Mouse (Mus musculus) hindbrain, embryonic 16.5 days (tissue): ENCODE measurements around the gene Opn4. TPM values are rescaled to one million over a fixed set of nuclear protein-coding genes. Genes with fewer than 3 reads are reported as not detected.

Experiments
- ATAC-seq: fragments of 200-750 bp; cut with Nextera tagmentation; 2 replicates; pipeline ENCODE4 v1.8.0; 2017; ENCODE audit warnings: moderate TSS enrichment, moderate library complexity
- H3K27ac ChIP-seq: fragments of 300-500 bp; sonication (generic); 2 replicates; pipeline ENCODE4 v1.5.1; 2014; ENCODE audit warnings: low read depth, mild to moderate bottlenecking, control low read depth, low read length, moderate library complexity
- H3K27me3 ChIP-seq: fragments of 300-500 bp; sonication (generic); replicated peaks from 2 replicates; pipeline ENCODE4 v1.6.1; 2014; ENCODE audit warnings: low read length; ENCODE audit not compliant: control insufficient read depth, insufficient read depth
- H3K36me3 ChIP-seq: fragments of 300-500 bp; sonication (generic); 2 replicates; pipeline ENCODE4 v1.6.1; 2014; ENCODE audit warnings: mild to moderate bottlenecking, low read length, moderate library complexity, mixed read lengths; ENCODE audit not compliant: control insufficient read depth, insufficient read depth
- H3K4me1 ChIP-seq: fragments of 300-500 bp; sonication (generic); 2 replicates; pipeline ENCODE4 v1.6.1; 2014; ENCODE audit warnings: low read depth, low read length; ENCODE audit not compliant: control insufficient read depth, insufficient read depth
- H3K4me2 ChIP-seq: fragments of 300-500 bp; sonication (generic); 2 replicates; pipeline ENCODE4 v1.6.1; 2014; ENCODE audit warnings: mild to moderate bottlenecking, low read length, control low read depth, moderate library complexity
- H3K4me3 ChIP-seq: fragments of 300-500 bp; sonication (generic); 2 replicates; pipeline ENCODE4 v1.5.1; 2014; ENCODE audit warnings: mild to moderate bottlenecking, low read length, control low read depth, moderate library complexity
- H3K9ac ChIP-seq: fragments of 300-500 bp; sonication (generic); 2 replicates; pipeline ENCODE4 v1.6.1; 2014; ENCODE audit warnings: low read depth, mild to moderate bottlenecking, control low read depth, low read length, moderate library complexity
- H3K9me3 ChIP-seq: fragments of 300-500 bp; sonication (generic); 2 replicates; pipeline ENCODE4 v1.6.1; 2014; ENCODE audit warnings: mild to moderate bottlenecking, low read length, moderate library complexity; ENCODE audit not compliant: control insufficient read depth
- WGBS: fragments of 180-500 bp; shearing (Covaris S2); extraction: QIAGEN DNeasy Blood & Tissue Kit; methylation state at CpG from one replicate; pipeline ENCODE4 v1.1.7; 2014; 5-methylcytosine and 5-hydroxymethylcytosine counted together
- polyA plus RNA-seq: library from polyadenylated mRNA; unstranded; fragments of >200 nt; fragmentation: Nextera tagmentation; extraction: Ambion mirVana; gene quantifications from 2 replicates; pipeline ENCODE4 v1.2.1, GENCODE M21; 2015

The Opn4 gene
- polyA plus RNA-seq, 1 experiment from 2014 or later, result not detected

DNA sequence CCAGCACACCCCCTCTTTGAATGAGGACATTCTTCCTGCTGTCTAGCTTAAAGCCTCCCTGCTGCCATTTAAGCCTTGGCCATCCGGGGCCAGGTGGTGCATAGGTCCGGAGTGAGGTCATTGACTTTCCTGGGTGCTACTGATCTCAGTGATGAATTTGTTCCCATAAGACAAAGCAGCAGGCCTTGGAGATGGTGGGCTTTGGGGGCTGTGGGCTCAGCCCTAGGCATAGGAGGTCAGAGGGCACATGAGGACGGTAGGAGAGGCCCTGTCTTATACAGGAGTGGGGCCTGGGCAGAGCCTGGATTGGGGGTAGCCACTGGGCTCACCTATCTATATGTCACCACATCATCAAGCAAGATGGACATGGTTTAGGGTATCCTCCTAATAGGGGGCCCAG, 13.1 kb downstream of the Opn4 start:
- 89% methylated on average over 3 of the region's 3 CpGs for WGBS
- no peak overlapping the region for H3K9ac ChIP-seq
- H3K36me3 ChIP-seq, result no peaks in the 10 kb centered on the region
- ATAC-seq, result no peak
- H3K27ac ChIP-seq, result no peak overlapping the region
- H3K9me3 ChIP-seq, result no peaks in the 10 kb centered on the region
- H3K4me2 ChIP-seq, result no peak overlapping the region
- H3K4me1 ChIP-seq, result no peaks in the 10 kb centered on the region
- H3K4me3 ChIP-seq, result no peak overlapping the region
- H3K27me3 ChIP-seq, result no peaks in the 10 kb centered on the region

DNA sequence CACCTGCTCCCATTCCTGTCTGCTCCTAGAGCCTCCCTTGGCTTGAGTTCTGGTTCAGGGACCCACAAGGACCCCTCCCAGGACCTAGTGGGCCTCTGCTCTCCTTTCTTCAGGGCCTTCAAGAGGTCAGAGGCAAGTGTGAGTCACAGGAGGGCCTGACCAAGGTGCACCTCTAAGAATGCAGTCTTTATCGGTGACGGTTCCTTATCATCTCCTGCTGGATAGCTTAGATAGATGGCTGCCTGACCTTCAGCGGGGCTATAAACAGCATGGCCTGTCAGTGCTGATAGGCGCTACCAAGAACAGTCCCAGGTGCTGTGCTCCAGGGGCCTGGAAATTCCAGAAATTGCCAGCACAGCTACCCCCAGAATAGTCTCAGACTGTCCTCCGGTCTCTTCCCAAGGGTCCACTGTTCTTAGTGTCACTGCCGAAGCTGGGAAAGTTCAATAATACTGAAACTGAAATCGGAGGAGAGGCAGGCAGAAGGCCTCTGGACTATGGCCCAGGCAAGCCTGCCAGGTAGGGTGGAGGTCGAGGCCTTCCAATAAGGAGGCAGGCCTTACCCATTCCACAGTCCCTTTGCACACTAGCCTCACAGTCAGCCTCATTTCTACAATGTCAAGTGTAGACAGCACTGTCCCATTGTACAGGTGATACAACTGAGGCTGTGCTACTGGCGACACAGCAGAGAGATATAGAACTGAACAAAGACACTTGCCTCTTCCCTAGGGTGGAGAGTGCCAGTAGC, 14.4 kb downstream of the Opn4 start:
- no peak overlapping the region for H3K4me3 ChIP-seq
- H3K27me3 ChIP-seq, result no peaks in the 10 kb centered on the region
- H3K27ac ChIP-seq, result no peak overlapping the region
- 92% methylated on average over 9 of the region's 9 CpGs for WGBS
- H3K9me3 ChIP-seq, result no peaks in the 10 kb centered on the region
- no peak for ATAC-seq
- H3K4me2 ChIP-seq, result no peak overlapping the region
- no peaks in the 10 kb centered on the region for H3K36me3 ChIP-seq
- no peaks in the 10 kb centered on the region for H3K4me1 ChIP-seq
- no peak overlapping the region for H3K9ac ChIP-seq

DNA sequence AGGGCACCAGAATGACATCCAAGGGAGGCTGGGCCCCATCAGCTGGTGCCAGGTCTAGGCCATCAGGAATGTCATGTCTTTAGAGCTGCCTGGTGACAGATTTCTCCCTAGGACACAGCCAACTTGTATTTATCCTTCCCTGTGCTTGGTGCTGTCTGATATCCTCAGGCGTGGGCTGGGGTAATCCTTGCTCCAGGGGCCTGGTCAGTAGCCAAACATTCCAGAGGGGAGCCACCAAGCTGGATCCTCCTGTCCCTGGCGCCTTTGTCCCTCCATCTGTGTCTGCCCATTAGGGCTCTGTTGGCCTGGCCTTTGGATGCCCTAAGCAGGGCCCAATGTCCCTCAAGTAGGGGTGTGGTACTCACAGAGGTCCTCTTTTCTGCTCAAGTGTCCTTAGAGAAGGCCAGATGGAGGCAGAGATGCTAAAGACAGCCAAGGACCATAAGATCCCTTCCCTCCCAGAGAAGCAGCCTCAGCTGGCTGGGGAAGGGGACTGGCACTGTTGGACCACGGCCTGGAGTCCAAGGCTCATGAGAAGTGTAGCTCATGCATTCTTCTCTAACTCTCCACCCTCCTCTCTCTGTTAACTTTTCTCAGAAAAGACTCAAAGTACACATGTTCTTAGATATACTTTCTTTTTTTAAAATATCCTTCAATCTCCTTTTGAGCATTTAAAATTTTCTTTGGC, 17.1 kb downstream of the Opn4 start:
- Histone ChIP-seq H3K27ac (no peak overlapping the region), H3K9me3 (no peaks in the 10 kb centered on the region), H3K4me1 (no peaks in the 10 kb centered on the region), H3K36me3 (no peaks in the 10 kb centered on the region), H3K27me3 (no peaks in the 10 kb centered on the region), H3K9ac (no peak overlapping the region), H3K4me2 (no peak overlapping the region), H3K4me3 (no peak overlapping the region)
- ATAC-seq, result no peak
- 57% methylated on average over 3 of the region's 3 CpGs for WGBS

DNA sequence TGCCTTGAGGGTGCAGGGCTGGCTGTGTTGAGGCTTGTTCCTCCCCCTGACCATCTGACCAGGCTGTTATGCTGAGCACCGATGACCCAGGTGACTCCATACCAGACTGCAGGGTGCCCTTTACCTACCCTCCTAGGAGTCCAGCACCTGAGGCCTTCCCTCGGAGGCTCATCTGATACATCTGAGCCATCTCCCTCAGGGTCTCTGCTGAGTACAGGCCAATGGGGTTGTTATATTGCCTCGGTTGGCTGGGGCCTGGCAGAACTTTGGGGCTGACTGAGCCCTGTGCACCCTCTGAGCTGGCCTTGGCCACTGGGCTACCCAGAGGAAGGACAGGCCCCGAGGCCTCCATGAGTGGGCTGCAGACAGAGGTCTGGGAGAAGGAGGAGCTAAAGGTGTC, 23.1 kb downstream of the Opn4 start:
- no peak; the same call in 1 of the 2 replicates for ATAC-seq

DNA sequence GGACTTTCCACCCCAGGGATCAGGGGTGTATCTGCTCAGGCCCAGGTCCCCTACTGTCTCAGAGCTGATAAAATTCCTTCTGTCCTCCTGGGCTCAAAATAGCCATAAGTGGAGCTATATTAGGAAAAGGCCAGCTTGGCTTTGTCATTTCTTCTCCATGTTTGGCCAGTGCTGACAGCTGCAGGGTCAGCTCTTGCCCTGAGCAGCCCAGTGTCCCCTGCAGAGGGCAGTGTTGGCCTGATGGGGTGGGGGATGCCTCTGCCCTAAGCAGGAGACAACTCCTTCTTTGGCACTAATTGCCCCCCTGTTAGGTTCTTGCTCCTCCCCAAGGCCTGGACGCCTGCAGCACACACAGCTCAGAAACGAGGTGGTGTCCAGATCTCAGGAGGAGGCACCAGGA, 25.9 kb downstream of the Opn4 start:
- 62% methylated on average over 2 of the region's 2 CpGs for WGBS
- no peaks in the 10 kb centered on the region for H3K36me3 ChIP-seq
- no peak overlapping the region for H3K9ac ChIP-seq
- no peak overlapping the region for H3K4me2 ChIP-seq
- no peak overlapping the region for H3K27ac ChIP-seq
- H3K27me3 ChIP-seq, result no peaks in the 10 kb centered on the region; the same call in 1 of the 2 replicates
- ATAC-seq, result no peak
- no peak overlapping the region for H3K4me3 ChIP-seq
- no peaks in the 10 kb centered on the region for H3K9me3 ChIP-seq
- H3K4me1 ChIP-seq, result no peaks in the 10 kb centered on the region

More for the DNA sequence above, 23.1 kb downstream of the Opn4 start:
- no peaks in the 10 kb centered on the region for H3K9me3 ChIP-seq
- H3K36me3 ChIP-seq, result no peaks in the 10 kb centered on the region
- 66% methylated on average over 4 of the region's 4 CpGs for WGBS
- no peaks in the 10 kb centered on the region for H3K27me3 ChIP-seq
- H3K4me2 ChIP-seq, result no peak overlapping the region
- H3K27ac ChIP-seq, result no peak overlapping the region
- H3K4me1 ChIP-seq, result no peaks in the 10 kb centered on the region
- no peak overlapping the region for H3K4me3 ChIP-seq
- H3K9ac ChIP-seq, result no peak overlapping the region

DNA sequence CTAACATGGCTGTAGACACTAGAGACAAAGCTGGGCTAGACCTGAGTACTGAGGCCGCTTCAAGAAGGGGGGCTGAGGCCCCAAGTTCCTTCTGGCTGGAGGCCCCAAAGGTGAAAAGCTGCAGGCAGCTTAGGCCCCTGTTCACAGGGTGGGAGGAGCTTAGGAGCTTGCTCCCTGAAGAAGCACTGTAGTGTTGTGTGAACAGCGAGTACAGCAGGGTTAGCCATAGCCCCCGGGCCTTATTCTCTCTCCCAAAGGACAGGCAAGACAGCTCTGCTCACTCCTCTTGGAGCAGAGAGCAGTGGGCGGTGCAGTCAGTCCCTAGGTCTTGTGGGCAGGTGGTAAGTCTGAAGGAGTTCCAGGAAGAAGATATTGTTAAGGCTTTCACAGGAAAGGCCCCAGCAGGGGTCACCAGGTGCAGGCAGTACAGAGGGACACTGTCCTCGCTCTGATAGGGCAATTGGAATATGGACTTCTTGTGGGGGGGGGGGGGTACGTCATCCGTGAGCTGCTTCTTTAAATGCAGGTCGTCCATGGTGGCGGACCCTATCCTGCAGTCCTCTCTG, 26.5 kb downstream of the Opn4 start:
- Histone ChIP-seq H3K27me3 (no peaks in the 10 kb centered on the region; the same call in 1 of the 2 replicates), H3K27ac (no peak overlapping the region), H3K9me3 (no peaks in the 10 kb centered on the region), H3K4me3 (no peak overlapping the region), H3K4me1 (no peaks in the 10 kb centered on the region), H3K36me3 (no peaks in the 10 kb centered on the region), H3K9ac (no peak overlapping the region), H3K4me2 (no peak overlapping the region)
- WGBS, result 74% methylated on average over 7 of the region's 9 CpGs
- no peak for ATAC-seq

DNA sequence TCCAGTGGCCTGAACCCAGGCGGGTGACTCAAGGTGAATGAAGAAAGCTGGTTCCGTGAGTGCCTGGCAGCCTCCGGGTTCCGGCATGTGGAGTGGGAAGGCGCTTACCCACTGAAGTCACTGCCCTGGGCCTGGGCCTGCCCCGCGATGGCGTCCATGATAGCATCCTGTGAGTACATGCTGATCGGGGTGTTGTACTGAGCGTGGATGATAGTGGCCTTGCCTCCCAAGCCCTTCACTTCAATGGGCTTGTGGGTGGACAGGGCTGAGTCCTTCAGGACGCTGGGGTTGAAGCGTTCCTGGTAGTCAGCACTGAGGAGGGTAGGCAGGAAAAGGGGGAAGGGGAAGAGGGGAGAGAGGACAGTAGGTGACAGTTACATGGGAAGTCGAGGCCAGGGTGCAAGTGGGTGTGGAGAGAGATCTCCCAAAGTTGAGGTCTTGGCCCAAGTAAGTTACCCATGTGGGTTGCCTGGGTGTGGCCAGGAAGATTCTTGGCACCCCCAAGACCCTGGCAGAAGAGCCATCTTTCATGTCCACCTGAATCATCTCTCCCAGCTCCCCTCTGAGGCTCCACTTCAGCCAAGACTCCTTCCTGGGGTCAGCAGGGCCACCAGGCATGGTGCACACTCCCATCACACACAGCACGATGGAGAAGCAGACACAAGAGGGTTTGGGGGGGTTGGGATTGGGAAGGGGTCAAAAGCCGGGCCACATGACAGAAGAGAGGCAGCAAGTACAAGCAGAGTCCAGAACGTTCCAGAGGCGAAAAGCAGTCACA, 28.1 kb downstream of the Opn4 start:
- H3K27ac ChIP-seq, result no peak overlapping the region
- H3K9me3 ChIP-seq, result no peaks in the 10 kb centered on the region
- no peaks in the 10 kb centered on the region for H3K4me1 ChIP-seq
- H3K4me3 ChIP-seq, result no peak overlapping the region
- 90% methylated on average over 17 of the region's 17 CpGs for WGBS
- H3K27me3 ChIP-seq, result no peaks in the 10 kb centered on the region; the same call in 1 of the 2 replicates
- H3K36me3 ChIP-seq, result no peaks in the 10 kb centered on the region
- no peak overlapping the region for H3K4me2 ChIP-seq
- ATAC-seq, result no peak
- H3K9ac ChIP-seq, result no peak overlapping the region

DNA sequence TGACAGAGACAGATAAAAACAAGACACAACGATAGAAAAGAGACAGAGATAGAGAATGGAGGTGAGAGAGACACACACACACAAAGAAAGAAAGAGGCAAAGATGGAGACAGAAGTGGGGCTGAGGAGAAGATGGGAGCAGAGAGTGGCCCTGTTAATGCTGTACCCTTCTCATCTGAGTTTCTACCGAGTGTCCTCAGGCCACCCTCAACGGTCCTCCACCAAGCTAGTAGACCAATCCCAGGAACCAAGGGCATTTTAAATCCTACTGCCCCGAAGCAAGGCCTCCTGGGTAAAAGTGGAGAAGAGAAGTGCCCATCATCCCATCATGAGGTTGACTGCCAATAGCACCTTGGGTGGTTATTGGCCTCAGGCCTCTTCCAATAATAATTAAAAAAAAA, 29.0 kb downstream of the Opn4 start:
- Histone ChIP-seq H3K4me1 (no peaks in the 10 kb centered on the region), H3K9ac (no peak overlapping the region)
- ATAC-seq, result no peak

DNA sequence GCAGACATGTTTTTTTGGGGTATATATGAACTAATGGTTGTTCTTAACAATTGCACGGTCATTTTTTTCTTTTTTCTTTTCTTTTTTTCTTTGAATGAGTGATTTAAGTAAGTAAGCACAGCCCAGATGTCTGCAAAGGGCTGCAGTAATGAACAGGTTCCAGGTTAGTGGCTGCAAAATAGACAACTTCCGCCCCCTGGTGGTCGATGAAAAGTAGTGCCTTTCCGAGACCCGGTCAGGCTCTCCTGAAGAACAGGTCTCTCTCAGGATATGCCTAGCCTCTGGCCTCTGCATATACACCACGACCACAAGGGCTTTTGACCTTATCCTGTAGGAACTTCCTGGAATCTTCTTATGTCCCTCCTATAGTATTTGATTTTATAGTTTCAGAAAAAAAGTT, 29.6 kb downstream of the Opn4 start:
- peak; percentile 87 for ATAC-seq
- no peaks in the 10 kb centered on the region for H3K4me1 ChIP-seq
- H3K9ac ChIP-seq, result peak overlapping the region; percentile 59; the same call in 1 of the 2 replicates
- no peaks in the 10 kb centered on the region for H3K36me3 ChIP-seq
- no peaks in the 10 kb centered on the region; the same call in 1 of the 2 replicates for H3K27me3 ChIP-seq
- WGBS, result 2% methylated on average over 6 of the region's 6 CpGs
- peak overlapping the region; percentile 67 for H3K4me2 ChIP-seq
- H3K27ac ChIP-seq, result no peak overlapping the region
- H3K4me3 ChIP-seq, result peak overlapping the region; percentile 41
- no peaks in the 10 kb centered on the region for H3K9me3 ChIP-seq

More for the DNA sequence above, 29.0 kb downstream of the Opn4 start:
- Histone ChIP-seq H3K27ac (no peak overlapping the region), H3K27me3 (no peaks in the 10 kb centered on the region; the same call in 1 of the 2 replicates), H3K9me3 (no peaks in the 10 kb centered on the region), H3K4me2 (no peak overlapping the region), H3K4me3 (no peak overlapping the region), H3K36me3 (no peaks in the 10 kb centered on the region)
- WGBS, result 94% methylated on average over 4 of the region's 4 CpGs
